Mouse (Mus musculus) limb, embryonic 11.5 days (tissue): ENCODE results near the gene Lrwd1. TPM values are rescaled to one million over a fixed set of nuclear protein-coding genes. Genes with fewer than 3 reads are reported as not detected.

Experiments used
- ATAC-seq: fragments of 200-750 bp; cut with Nextera tagmentation; 2 replicates; pipeline ENCODE4 v1.8.0; 2017; ENCODE audit warnings: low read depth; ENCODE audit not compliant: insufficient number of reproducible peaks, low FRiP score, low TSS enrichment
- DNase-seq: peaks from one replicate; pipeline ENCODE4 v3.0.0-alpha.2; 2015; ENCODE audit warnings: low spot score
- H3K27ac ChIP-seq: fragments of 300-500 bp; sonication (generic); replicated peaks from 2 replicates; pipeline ENCODE4 v1.5.1; 2014; ENCODE audit warnings: low read depth, mild to moderate bottlenecking, low read length
- H3K27me3 ChIP-seq: fragments of 300-500 bp; sonication (generic); 2 replicates; pipeline ENCODE4 v1.6.1; 2014; ENCODE audit warnings: mild to moderate bottlenecking, low read length, mixed read lengths; ENCODE audit not compliant: control insufficient read depth, insufficient read depth
- H3K36me3 ChIP-seq: fragments of 300-500 bp; sonication (generic); 2 replicates; pipeline ENCODE4 v1.6.1; 2014; ENCODE audit warnings: mild to moderate bottlenecking, low read length, moderate library complexity, mixed read lengths; ENCODE audit not compliant: control insufficient read depth, insufficient read depth
- H3K4me1 ChIP-seq: fragments of 300-500 bp; sonication (generic); 2 replicates; pipeline ENCODE4 v1.6.1; 2014; ENCODE audit warnings: low read length, mixed read lengths; ENCODE audit not compliant: control insufficient read depth, insufficient read depth
- H3K4me2 ChIP-seq: fragments of 300-500 bp; sonication (generic); 2 replicates; pipeline ENCODE4 v1.6.1; 2014; ENCODE audit warnings: low read depth, mild to moderate bottlenecking, moderate library complexity; ENCODE audit not compliant: severe bottlenecking
- H3K4me3 ChIP-seq: fragments of 300-500 bp; sonication (generic); 2 replicates; pipeline ENCODE4 v1.5.1; 2014; ENCODE audit warnings: low read depth, low read length
- H3K9ac ChIP-seq: fragments of 300-500 bp; sonication (generic); 2 replicates; pipeline ENCODE4 v1.6.1; 2014; ENCODE audit warnings: mild to moderate bottlenecking, low read length
- H3K9me3 ChIP-seq: fragments of 300-500 bp; sonication (generic); 2 replicates; pipeline ENCODE4 v1.6.1; 2016; ENCODE audit warnings: low read length; ENCODE audit not compliant: control insufficient read depth
- WGBS: fragments of 180-500 bp; shearing (Covaris S2); extraction: QIAGEN DNeasy Blood & Tissue Kit; methylation state at CpG from one replicate; pipeline ENCODE4 v1.1.7; 2014; 5-methylcytosine and 5-hydroxymethylcytosine counted together
- polyA plus RNA-seq: library from polyadenylated mRNA; unstranded; fragments of >200 nt; fragmentation: Nextera tagmentation; extraction: Ambion mirVana; gene quantifications from 2 replicates; pipeline ENCODE4 v1.2.1, GENCODE M21; 2014

Gene Lrwd1
- polyA plus RNA-seq, 1 experiment from 2014 or later = 50.5 TPM

- Histone ChIP-seq H3K4me1 (no peaks in the 10 kb centered on the region), H3K4me2 (no peak overlapping the region), H3K36me3 (peaks cover 11% of the 10 kb centered on the region), H3K27ac (no peak overlapping the region), H3K27me3 (no peaks in the 10 kb centered on the region), H3K9ac (no peak overlapping the region), H3K4me3 (no peak overlapping the region), H3K9me3 (no peaks in the 10 kb centered on the region; the same call in 1 of the 2 replicates)
- ATAC-seq (no peak), DNase-seq (no peak)
- WGBS = 83% methylated on average over 5 of the region's 5 CpGs
Measured at GRCm38 (mm10) chr5:136142746-136143145, 6.9 kb upstream of the Lrwd1 start.

- Histone ChIP-seq H3K9me3 (no peaks in the 10 kb centered on the region; the same call in 1 of the 2 replicates), H3K4me3 (no peak overlapping the region), H3K27me3 (no peaks in the 10 kb centered on the region), H3K36me3 (peaks cover 11% of the 10 kb centered on the region), H3K27ac (no peak overlapping the region), H3K4me2 (no peak overlapping the region), H3K9ac (no peak overlapping the region), H3K4me1 (peaks cover under 1% of the 10 kb centered on the region; the same call in 1 of the 2 replicates)
- DNase-seq = no peak
- ATAC-seq = no peak
- WGBS = 94% methylated on average over 10 of the region's 10 CpGs
Measured at GRCm38 (mm10) chr5:136140057-136140482, 4.2 kb upstream of the Lrwd1 start.

GRCm38 (mm10) chr5:136139393-136139792 lies 3.5 kb upstream of the Lrwd1 start:
- no peak overlapping the region for H3K9ac ChIP-seq
- DNase-seq = no peak
- 93% methylated on average over 13 of the region's 13 CpGs for WGBS
- no peak overlapping the region for H3K27ac ChIP-seq
- no peak for ATAC-seq
- H3K27me3 ChIP-seq = no peaks in the 10 kb centered on the region
- H3K4me2 ChIP-seq = no peak overlapping the region
- H3K9me3 ChIP-seq = no peaks in the 10 kb centered on the region
- peaks cover 2% of the 10 kb centered on the region; the same call in 1 of the 2 replicates for H3K4me1 ChIP-seq
- H3K4me3 ChIP-seq = no peak overlapping the region
- H3K36me3 ChIP-seq = peaks cover 11% of the 10 kb centered on the region

GRCm38 (mm10) chr5:136137658-136138274 lies 1.9 kb upstream of the Lrwd1 start:
- peak; percentile 67 for DNase-seq
- 71% methylated on average over 13 of the region's 13 CpGs for WGBS
- Histone ChIP-seq H3K4me1 (peaks cover 2% of the 10 kb centered on the region; the same call in 1 of the 2 replicates), H3K27ac (no peak overlapping the region), H3K36me3 (peaks cover 13% of the 10 kb centered on the region), H3K9me3 (no peaks in the 10 kb centered on the region), H3K27me3 (no peaks in the 10 kb centered on the region), H3K9ac (no peak overlapping the region), H3K4me2 (no peak overlapping the region), H3K4me3 (no peak overlapping the region)
- ATAC-seq = no peak

- Histone ChIP-seq H3K9ac (peak overlapping the region; percentile 74), H3K27ac (no peak overlapping the region), H3K4me2 (peak overlapping the region; percentile 67), H3K9me3 (no peaks in the 10 kb centered on the region), H3K4me3 (peak overlapping the region; percentile 72), H3K27me3 (no peaks in the 10 kb centered on the region), H3K36me3 (peaks cover 13% of the 10 kb centered on the region), H3K4me1 (peaks cover 2% of the 10 kb centered on the region; the same call in 1 of the 2 replicates)
- 10% methylated on average over 20 of the region's 20 CpGs for WGBS
- ATAC-seq (no peak; the same call in 1 of the 2 replicates), DNase-seq (no peak)
Measured at GRCm38 (mm10) chr5:136136292-136136990, 567 bp upstream of the Lrwd1 start.

- 89% methylated on average over 10 of the region's 10 CpGs for WGBS
- ATAC-seq (no peak), DNase-seq (no peak)
- Histone ChIP-seq H3K9me3 (no peaks in the 10 kb centered on the region), H3K36me3 (peaks cover 26% of the 10 kb centered on the region), H3K9ac (no peak overlapping the region), H3K4me3 (no peak overlapping the region), H3K4me1 (peaks cover 6% of the 10 kb centered on the region), H3K27me3 (no peaks in the 10 kb centered on the region), H3K27ac (no peak overlapping the region), H3K4me2 (no peak overlapping the region)
Measured at GRCm38 (mm10) chr5:136122165-136122564, 13.7 kb downstream of the Lrwd1 start.

- 0 out of 2 replicates have a peak, but pooled peaks have one; percentile 7 for ATAC-seq
- Histone ChIP-seq H3K4me3 (peak overlapping the region; percentile 91), H3K4me1 (peaks cover 11% of the 10 kb centered on the region), H3K36me3 (peaks cover 8% of the 10 kb centered on the region), H3K27me3 (no peaks in the 10 kb centered on the region), H3K27ac (no peak overlapping the region), H3K4me2 (peak overlapping the region; percentile 69), H3K9ac (peak overlapping the region; percentile 85), H3K9me3 (no peaks in the 10 kb centered on the region)
- no peak for DNase-seq
- whole genome bisulfite sequencing = under 1% methylated on average over 22 of the region's 22 CpGs
Measured at GRCm38 (mm10) chr5:136116784-136117112, 19.1 kb downstream of the Lrwd1 start.

- H3K36me3 ChIP-seq = peaks cover 8% of the 10 kb centered on the region
- peak within 1 kb of the TSS; percentile 91 for H3K4me3 ChIP-seq
- H3K9me3 ChIP-seq = no peaks in the 10 kb centered on the region
- ATAC-seq = peak; percentile 85
- peak; percentile 99 for DNase-seq
- H3K27me3 ChIP-seq = no peaks in the 10 kb centered on the region
- 3% methylated on average over 42 of the region's 42 CpGs for WGBS
- H3K4me2 ChIP-seq = peak within 1 kb of the TSS; percentile 86
- H3K4me1 ChIP-seq = peaks cover 11% of the 10 kb centered on the region
- no peak within 1 kb of the TSS for H3K27ac ChIP-seq
- H3K9ac ChIP-seq = peak within 1 kb of the TSS; percentile 85
Measured at GRCm38 (mm10) chr5:136115891-136116783, 19.7 kb downstream of the Lrwd1 start, which contains the start of gene Polr2j. Gene Polr2j, plus strand, starts transcription at chr5:136116631.
